Mouse (Mus musculus) cerebellum, adult 8-10 months (tissue): ENCODE results near the gene Dgki.
A peak's percentile ranks its signal among the peaks of the same experiment; 100 is the strongest.
"Not testable (repeated sequence)": the region's sequence is repeated elsewhere in the genome, so short reads cannot be mapped to it uniquely, and the experiment has no call there.

ENCODE experiments used
- DNase-seq: peaks from one replicate; pipeline ENCODE4 v3.0.0; 2022

The Dgki gene

GRCm38 (mm10) chr6:37142991-37143866 is 156.8 kb downstream of the Dgki start:
- peak; percentile 29 for DNase-seq

GRCm38 (mm10) chr6:37138816-37139215 is 161.2 kb downstream of the Dgki start:
- no peak for DNase-seq

- no peak for DNase-seq
These were observed 168.7 kb downstream of the Dgki start for GRCm38 (mm10) chr6:37131257-37131656.

- DNase-seq: no peak
These were observed 179.4 kb downstream of the Dgki start for GRCm38 (mm10) chr6:37120417-37121154.

GRCm38 (mm10) chr6:37119205-37119604 is 180.8 kb downstream of the Dgki start:
- DNase-seq: no peak

- DNase-seq: no peak
These were observed 186.9 kb downstream of the Dgki start for GRCm38 (mm10) chr6:37113048-37113447.

GRCm38 (mm10) chr6:37106236-37106635 is 193.7 kb downstream of the Dgki start:
- not testable (repeated sequence) for DNase-seq

GRCm38 (mm10) chr6:37100413-37100812 is 199.6 kb downstream of the Dgki start:
- no peak for DNase-seq

GRCm38 (mm10) chr6:37097356-37098155 is 202.4 kb downstream of the Dgki start:
- peak; percentile 82 for DNase-seq

- peak; percentile 3 for DNase-seq
These were observed 203.1 kb downstream of the Dgki start for GRCm38 (mm10) chr6:37096840-37097305.

GRCm38 (mm10) chr6:37089148-37090111 is 210.6 kb downstream of the Dgki start:
- no peak for DNase-seq

GRCm38 (mm10) chr6:37082990-37083389 is 217.0 kb downstream of the Dgki start:
- DNase-seq: no peak

GRCm38 (mm10) chr6:37072401-37073016 is 227.5 kb downstream of the Dgki start:
- DNase-seq: peak; percentile 14

GRCm38 (mm10) chr6:37069836-37070600 is 230.0 kb downstream of the Dgki start:
- no peak for DNase-seq

- peak; percentile 31 for DNase-seq
These were observed 231.2 kb downstream of the Dgki start for GRCm38 (mm10) chr6:37068737-37069136.

- DNase-seq: no peak
These were observed 232.6 kb downstream of the Dgki start for GRCm38 (mm10) chr6:37067357-37067756.

GRCm38 (mm10) chr6:37064214-37064830 is 235.7 kb downstream of the Dgki start:
- DNase-seq: no peak

GRCm38 (mm10) chr6:37063266-37063665 is 236.7 kb downstream of the Dgki start:
- no peak for DNase-seq

- DNase-seq: no peak
These were observed 239.9 kb downstream of the Dgki start for GRCm38 (mm10) chr6:37060114-37060513.

GRCm38 (mm10) chr6:37057957-37058356 is 242.0 kb downstream of the Dgki start:
- no peak for DNase-seq
